Mouse (Mus musculus) c-Kit-positive CD71-negative TER-119-negative erythroid progenitor cells, embryonic 14.5 days (primary cell): ENCODE measurements at regions not wholly inside any gene's neighbourhood (a gene's known extent, or its start where the extent isn't known, plus 50 kb on each side); places are given as distances from the start of the nearest gene placed in this dataset.
"Not testable (repeated sequence)": the region's sequence is repeated elsewhere in the genome, so short reads cannot be mapped to it uniquely, and the experiment has no call there.

ENCODE experiments used
- DNase-seq: peaks from one replicate; pipeline ENCODE4 v3.0.0-alpha.2; 2013; ENCODE audit warnings: low read depth

DNA sequence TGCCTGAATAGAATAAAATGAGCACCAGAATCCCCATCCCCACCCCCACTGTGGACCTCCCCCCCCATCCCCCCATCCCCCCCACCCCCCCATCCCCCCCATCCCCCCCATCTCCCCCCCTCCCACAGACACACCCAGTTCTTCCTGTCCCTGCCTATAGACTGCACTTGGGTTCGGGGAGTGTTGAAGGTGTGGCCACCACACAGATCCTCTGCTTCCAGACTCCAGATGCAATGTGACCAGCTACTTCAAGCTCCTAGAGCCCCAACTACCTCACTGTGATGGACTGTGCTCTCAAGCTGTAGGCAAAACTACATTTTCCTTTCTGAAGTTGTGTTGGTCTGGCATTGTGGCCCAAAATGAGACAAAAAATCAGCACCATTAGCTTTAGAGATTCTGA, 138.3 kb upstream of the Rybp start:
- DNase-seq: no peak

DNA sequence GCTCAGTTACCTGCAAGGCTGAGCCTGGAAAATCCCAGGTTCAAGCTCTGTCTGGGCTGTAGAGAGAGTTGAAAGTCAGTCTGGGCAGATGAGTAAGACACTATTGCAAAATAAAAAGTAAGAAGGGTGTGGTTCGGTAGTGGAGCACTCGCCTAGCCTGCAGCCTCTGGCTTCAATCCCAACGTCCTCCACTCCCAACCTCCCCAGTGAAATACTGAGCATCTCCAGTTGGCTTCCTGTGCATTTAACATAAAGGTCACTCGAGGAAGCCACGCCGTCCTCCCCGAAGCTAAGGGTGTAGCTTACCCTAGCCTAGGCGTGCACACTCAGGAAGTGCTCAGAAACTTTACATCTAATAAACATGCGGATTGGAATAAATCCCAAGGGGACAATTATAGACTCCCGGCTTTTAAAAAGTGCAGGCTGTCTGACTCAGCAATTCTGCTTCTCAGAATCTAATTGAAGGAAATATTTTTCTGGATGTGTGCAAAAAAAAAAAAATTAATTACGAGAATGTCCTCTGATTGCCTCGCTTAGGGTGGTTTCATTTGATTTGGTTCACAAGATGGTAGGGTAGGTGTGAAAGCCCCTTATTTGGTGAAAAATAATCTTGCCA, 137.6 kb upstream of the Rybp start:
- DNase-seq: no peak

- no peak for DNase-seq
Observed at GRCm38 (mm10) chr6:100424181-100424580, 136.9 kb upstream of the Rybp start.

DNA sequence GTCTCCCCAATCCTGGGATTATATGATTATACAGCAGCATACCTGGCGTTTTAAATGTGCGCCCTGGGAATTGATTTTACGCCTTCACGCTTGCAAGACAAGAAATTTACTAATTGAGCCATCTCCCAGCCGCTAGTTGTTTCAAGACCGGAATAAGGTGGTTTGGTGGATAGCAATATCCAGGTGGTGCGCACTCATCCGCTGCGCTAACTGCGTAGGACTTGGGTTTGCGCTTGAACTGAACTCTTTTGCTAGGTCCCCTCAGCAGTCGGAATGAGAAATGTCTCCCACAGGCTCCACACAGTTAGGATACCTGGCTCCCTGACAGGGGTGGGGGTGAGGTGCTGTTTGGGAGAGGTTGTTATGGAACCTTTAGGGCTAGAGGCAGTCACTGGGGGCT, 136.4 kb upstream of the Rybp start:
- DNase-seq: no peak

- DNase-seq: no peak
Observed at GRCm38 (mm10) chr6:100422603-100423002, 135.3 kb upstream of the Rybp start.

GRCm38 (mm10) chr6:100421706-100422578, 134.7 kb upstream of the Rybp start:
- DNase-seq: no peak

- no peak for DNase-seq
Observed at GRCm38 (mm10) chr6:100420602-100421001, 133.3 kb upstream of the Rybp start.

DNA sequence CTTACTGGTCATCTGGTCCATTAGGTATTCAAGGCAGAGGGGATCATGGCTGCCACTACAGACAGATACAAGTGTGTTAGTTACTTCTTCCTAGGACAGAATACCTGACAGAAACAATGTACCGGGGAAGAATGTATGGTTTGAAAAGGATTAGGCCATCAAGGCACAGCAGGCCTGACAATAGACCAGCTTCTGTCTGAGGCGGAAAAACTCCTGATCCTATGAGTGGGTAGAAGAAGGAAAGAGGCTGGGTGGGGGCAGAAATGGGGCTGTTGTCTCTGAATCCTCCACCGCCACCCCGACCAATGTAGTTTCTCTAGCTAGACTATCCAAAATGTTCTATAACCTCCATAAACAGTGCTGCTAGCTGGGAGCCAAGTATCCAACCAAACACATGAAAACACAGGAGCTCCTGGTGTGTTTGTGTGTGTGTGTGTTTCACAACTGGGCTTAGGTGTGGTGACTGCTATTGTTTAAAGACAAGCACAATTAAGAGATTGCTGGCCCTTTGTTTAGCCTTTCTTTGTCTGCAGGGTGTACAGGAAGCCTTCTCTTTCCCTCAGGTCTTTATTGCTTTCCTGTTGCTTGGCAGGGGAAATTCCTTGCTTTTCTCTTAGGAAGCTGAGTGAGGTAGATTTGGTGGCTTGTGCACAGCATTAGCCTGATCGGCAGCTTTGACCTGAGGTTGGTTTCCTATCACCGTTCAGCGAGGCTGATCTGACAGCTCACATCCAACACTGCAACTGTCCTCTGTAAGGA, 132.7 kb upstream of the Rybp start:
- no peak for DNase-seq

DNA sequence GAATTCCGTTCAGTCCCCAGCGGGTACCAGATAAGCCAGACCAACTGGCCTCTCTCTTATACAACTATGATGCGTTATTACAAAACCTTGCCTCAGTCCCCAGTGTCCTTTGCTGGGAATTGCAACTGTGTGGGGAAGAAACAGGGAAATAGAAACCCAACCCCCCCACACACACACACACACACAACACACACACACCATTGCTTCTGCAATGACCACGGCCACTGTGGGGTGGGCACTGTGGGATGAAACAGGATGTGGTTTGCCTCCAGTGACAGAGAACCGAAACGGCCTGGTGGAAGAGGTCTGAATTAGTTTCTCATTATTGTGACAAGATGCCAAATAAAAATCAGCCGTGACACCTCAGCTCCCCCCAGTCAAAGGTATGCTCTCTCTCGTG, 128.8 kb upstream of the Rybp start:
- no peak for DNase-seq

- no peak for DNase-seq
Observed at GRCm38 (mm10) chr6:100415514-100415913, 128.2 kb upstream of the Rybp start.

- DNase-seq: no peak
Observed at GRCm38 (mm10) chr6:100414836-100415235, 127.6 kb upstream of the Rybp start.

DNA sequence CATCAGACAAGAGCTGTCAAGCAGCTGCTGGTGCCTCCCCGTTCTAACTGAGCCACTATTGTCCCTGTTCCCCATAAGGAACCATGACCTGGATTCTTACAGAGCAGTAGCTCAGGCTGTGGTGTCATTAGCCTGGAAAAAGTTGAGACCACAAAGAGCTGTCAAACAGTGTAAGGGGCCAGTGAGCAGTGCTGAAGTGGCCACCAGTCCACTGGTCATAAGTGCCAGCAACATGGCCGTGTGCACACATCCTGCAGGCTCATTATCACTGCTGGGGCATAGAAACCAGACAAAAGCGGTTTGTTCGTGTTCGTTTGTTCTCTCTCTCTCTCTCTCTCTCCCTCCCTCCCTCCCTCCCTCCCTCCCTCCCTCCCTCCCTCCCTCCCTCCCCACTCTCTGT, 125.2 kb upstream of the Rybp start:
- DNase-seq: no peak

GRCm38 (mm10) chr6:100411968-100412367, 124.7 kb upstream of the Rybp start:
- DNase-seq: no peak

DNA sequence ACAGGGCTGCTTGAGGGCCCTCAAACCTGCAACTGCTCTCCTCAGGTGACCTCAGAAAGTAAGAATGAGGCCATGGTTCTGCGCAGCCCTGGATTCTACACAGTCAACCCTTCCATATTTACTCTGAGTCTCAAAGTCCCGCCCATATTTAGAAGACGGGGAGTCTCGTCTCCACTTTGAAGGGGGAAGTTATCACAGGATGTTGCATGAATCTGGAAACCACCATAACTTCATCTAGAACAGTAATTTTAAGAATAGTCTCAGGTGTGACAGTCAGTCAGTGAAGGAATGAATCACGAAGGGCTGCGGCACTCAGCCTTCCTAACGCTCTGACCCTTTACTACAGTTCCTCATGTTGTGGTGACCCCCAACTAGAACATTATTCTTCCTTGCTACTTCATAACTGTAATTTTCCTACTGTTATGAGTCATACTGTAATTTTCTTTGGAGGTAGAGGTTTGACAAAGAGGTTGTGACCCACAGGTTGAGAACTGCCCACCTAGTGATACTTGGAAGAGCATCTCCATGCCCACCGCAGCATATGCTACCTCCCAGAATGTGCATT, 122.9 kb upstream of the Rybp start:
- no peak for DNase-seq

- DNase-seq: no peak
Observed at GRCm38 (mm10) chr6:100408826-100409225, 121.5 kb upstream of the Rybp start.

DNA sequence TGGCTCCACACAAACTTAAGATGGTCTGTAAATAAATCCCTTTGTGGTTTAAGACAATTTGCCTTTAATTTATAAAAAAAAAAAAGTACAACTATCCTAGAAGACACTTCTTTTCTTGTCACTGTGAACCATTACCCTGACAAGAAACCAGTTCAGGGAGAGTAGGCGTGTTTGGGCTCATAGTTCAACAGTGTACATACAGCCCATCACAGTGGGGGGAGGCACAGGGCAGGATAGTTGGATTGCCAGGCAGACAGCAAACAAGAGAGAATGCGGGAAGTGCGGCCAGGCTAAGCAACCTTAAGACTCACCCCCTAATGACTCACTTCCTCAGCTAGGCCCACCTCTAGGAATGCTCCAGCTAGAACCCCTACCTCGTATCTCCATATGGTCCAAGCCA, 119.2 kb upstream of the Rybp start:
- DNase-seq: no peak

DNA sequence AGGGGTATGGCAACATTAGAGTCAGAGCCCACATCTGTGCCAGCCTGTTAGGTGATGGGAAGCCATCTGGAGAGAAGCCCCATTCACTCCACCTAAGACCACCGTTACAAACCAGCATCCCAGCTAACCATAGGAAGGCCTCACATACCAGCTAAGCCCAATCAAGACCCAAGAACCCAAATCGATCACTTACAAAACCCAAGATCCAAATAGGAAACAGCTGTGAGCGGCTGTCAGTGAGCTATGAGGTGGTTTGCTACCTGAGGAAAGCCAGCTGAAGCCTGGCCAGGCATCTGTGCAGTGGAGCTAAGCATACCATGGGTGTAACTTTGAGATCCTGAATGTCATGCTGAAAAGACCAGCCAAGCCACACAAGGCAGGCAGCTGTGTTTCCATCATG, 116.9 kb upstream of the Rybp start:
- no peak for DNase-seq

GRCm38 (mm10) chr6:100402716-100403115, 115.4 kb upstream of the Rybp start:
- no peak for DNase-seq

GRCm38 (mm10) chr6:100401728-100402127, 114.4 kb upstream of the Rybp start:
- DNase-seq: no peak

GRCm38 (mm10) chr6:100399387-100399786, 112.1 kb upstream of the Rybp start:
- not testable (repeated sequence) for DNase-seq

DNA sequence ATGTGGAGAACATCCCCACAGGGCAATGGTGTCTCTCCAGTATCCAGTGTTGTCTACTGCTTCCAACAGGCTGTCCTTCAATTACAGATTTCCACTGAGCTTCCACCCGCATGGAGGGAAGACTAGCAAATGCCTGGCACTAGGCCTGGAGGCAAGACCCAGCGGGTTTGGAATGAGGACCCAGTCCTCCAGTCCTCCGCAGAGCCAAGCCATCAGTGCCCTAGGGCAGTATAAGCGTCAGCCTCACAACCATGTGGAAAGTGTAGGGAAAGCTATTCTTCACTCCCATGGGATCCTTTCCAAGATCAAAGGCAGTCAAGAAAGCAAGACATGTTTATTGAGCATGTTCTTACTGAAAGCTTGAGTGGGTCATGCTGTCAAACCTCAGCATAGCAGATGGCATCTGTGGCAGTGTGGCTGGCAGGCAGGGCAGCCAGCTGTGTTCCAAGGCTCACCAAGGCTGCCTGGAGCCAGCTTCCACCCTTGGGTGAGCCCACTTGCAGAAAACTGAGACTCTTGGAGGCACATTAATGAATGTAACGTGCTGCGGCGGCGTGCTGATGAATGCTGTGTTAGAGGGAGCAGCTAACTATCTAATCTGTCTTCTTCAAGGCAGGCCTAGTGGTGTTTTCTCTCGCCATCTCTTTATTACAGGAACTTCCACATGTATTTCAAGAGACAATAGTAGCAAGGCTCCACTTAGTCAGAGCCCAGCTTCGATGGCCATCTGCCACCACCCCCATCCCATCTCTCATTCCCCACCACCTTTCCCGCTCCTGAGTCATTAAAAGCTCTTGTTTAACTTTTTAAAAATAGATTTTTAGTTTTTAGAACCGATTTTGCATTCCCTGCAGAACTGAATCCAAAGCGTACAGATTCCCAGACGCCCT, 109.3 kb upstream of the Rybp start:
- no peak for DNase-seq
